Mouse (Mus musculus): ENCODE measurements at regions not wholly inside any gene's neighbourhood (a gene's known extent, or its start where the extent isn't known, plus 50 kb on each side); places are given as distances from the start of the nearest gene placed in this dataset.

DNA sequence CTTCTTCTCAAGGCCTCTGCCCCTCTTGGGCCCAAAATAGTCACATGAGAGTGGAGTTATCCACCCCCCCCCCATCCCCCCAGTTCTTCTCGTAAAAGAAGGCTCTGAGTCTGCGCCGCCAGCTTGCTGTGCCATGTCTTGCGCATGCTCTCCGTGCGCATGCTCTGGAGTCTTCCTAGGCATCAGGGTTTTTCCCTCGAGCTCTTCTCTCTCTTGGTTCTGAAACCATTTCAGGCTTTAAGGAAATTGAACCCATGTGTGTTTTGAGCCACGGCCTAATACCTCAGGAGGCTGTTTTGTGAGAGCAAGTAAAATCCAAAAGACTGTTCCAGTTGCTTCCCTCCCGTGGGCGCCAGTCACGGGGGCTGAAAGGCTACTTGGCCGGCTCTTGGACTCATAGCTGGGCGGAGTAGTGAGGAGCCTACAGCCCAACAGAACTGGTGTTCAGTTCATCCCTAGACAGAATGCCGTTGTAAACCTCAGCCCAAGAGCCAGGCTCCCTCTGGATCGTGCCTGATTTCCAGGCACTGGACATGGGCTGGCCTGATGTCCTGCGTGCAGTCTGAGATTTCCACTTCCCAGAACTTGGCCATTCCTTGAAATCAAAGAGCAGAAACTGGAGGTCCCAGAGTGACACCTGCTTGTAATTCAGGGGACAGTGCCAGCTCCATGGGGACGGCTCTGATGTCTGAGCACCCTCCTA lies 56.2 kb upstream of the Gm11733 start:
- TF ChIP-seq POLR2A (IDR thresholded peaks at IDR 0.05; ENCODE audit: control insufficient read depth, extremely low read depth, insufficient read depth, low read length, poor library complexity) (no peak), CTCF (IDR thresholded peaks at IDR 0.05; ENCODE audit: borderline replicate concordance, control insufficient read depth, extremely low read depth, insufficient read depth, low read length, poor library complexity) (no peak)

Measured in thymus, adult 2 months (tissue).